ENCODE assay signal across 26 mouse cellular contexts in genomic region chr5:51565038-51565437, GRCm38 (mm10). TPM values are rescaled to one million over a fixed set of nuclear protein-coding genes. Genes with fewer than 3 reads are reported as not detected.
"Had no signal": no experiment of that assay in that cellular context is flagged by ENCODE, and none has a peak within 500 bp of the region (broad histone marks: within the 10 kb centered on the region; RNA-seq: fewer than 3 reads in every experiment).

No protein-coding gene starts in this region.

- H3K9ac ChIP-seq: embryonic facial prominence, embryonic 12.5 days; embryonic facial prominence, embryonic 13.5 days; embryonic facial prominence, embryonic 15.5 days; forebrain, embryonic 12.5 days; forebrain, embryonic 13.5 days; forebrain, embryonic 15.5 days; forebrain, postnatal 0 days had no signal

- H3K27ac ChIP-seq: embryonic facial prominence, embryonic 10.5 days; embryonic facial prominence, embryonic 12.5 days; embryonic facial prominence, embryonic 13.5 days; embryonic facial prominence, embryonic 15.5 days; forebrain, embryonic 10.5 days; forebrain, embryonic 12.5 days; forebrain, embryonic 13.5 days; forebrain, embryonic 15.5 days; gastrocnemius, adult 2 months; heart, adult 2 months had no signal

- H3K36me3 ChIP-seq: embryonic facial prominence, embryonic 10.5 days; embryonic facial prominence, embryonic 12.5 days; embryonic facial prominence, embryonic 13.5 days; embryonic facial prominence, embryonic 15.5 days; forebrain, embryonic 10.5 days; forebrain, embryonic 12.5 days; forebrain, embryonic 15.5 days had no signal

- DNase-seq: cerebellum, adult 8-10 months; cerebellum, adult 9-10 months; cerebellum, adult 9-11 months; cerebellum, postnatal 10 days; cerebellum, postnatal 25 days; cerebellum, postnatal 36 days; embryo, embryonic 11 days; forebrain, postnatal 0 days; gastrocnemius, adult 2 months; gastrocnemius, postnatal 10 days; gastrocnemius, postnatal 14 days; gastrocnemius, postnatal 25 days; heart, adult 18-20 months; heart, adult 2 months had no signal

- ATAC-seq: forebrain, embryonic 13.5 days; forebrain, embryonic 14.5 days; forebrain, embryonic 15.5 days; forebrain, embryonic 16.5 days; forebrain, postnatal 0 days had no signal

- H3K9me3 ChIP-seq: embryonic facial prominence, embryonic 10.5 days; embryonic facial prominence, embryonic 12.5 days; embryonic facial prominence, embryonic 13.5 days; embryonic facial prominence, embryonic 15.5 days; forebrain, embryonic 10.5 days; forebrain, embryonic 12.5 days; forebrain, embryonic 13.5 days; forebrain, embryonic 15.5 days had no signal

- H3K4me2 ChIP-seq: embryonic facial prominence, embryonic 12.5 days; embryonic facial prominence, embryonic 13.5 days; embryonic facial prominence, embryonic 15.5 days; forebrain, embryonic 12.5 days; forebrain, embryonic 13.5 days; forebrain, embryonic 15.5 days had no signal

- H3K4me3 ChIP-seq: embryonic facial prominence, embryonic 10.5 days; embryonic facial prominence, embryonic 12.5 days; embryonic facial prominence, embryonic 13.5 days; embryonic facial prominence, embryonic 15.5 days; erythroblast, embryonic 14.5 days; forebrain, embryonic 10.5 days; forebrain, embryonic 12.5 days; forebrain, embryonic 13.5 days; forebrain, embryonic 15.5 days; gastrocnemius, adult 2 months; heart, adult 2 months had no signal

- H3K27me3 ChIP-seq: embryonic facial prominence, embryonic 12.5 days; embryonic facial prominence, embryonic 13.5 days; embryonic facial prominence, embryonic 15.5 days; forebrain, embryonic 12.5 days; forebrain, embryonic 13.5 days; forebrain, embryonic 15.5 days had no signal

RNA-seq across cellular contexts. Expression of gene Ppargc1a, which starts 2.5 kb away (rescaled TPM):
- total RNA-seq: granulocyte monocyte progenitor cell, adult 5-6 weeks had no signal
- polyA plus RNA-seq: erythroblast, embryonic 14.5 days had no signal
